Mouse (Mus musculus) CH12.LX (cell line): ENCODE data around the gene Steap1.

Source experiments
- CTCF ChIP-seq, 2 experiments: IDR thresholded peaks in 1 of 2; conservative IDR thresholded peaks in 1 of 2; 2 replicates each; pipeline ENCODE4 v1.5.1; 2011 to 2012; ENCODE audit warnings: low read depth in 2 of 2, low read length in 2 of 2, improper control_type of control experiment in 1 of 2, inconsistent platforms in 1 of 2, mild to moderate bottlenecking in 1 of 2, moderate library complexity in 1 of 2
- HCFC1 ChIP-seq: IDR thresholded peaks from 2 replicates; pipeline ENCODE4 v1.6.1; 2012; ENCODE audit warnings: low read depth, mild to moderate bottlenecking, inconsistent platforms, low read length, improper control_type of control experiment

DNA sequence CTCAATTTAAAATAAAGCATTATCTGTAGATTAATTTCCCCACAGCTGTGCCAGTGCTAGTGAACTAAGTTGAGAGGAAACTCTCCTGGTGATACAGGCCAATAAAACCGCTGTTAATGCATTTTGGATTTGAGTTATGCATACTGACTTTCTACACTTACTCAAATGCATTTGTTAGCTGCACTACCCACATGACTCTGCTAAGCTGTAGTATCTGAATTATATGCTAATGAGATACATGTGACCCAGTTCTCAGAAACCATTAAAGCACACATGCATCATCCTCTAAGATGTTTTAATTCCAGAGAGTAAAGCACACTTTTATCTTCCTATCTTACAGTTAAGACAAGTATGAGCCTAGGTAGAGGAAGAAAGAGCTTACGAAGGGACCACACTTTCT lies 38.0 kb upstream of the Steap1 start:
- TF ChIP-seq CTCF (conservative IDR thresholded peaks at IDR 0.05 in 1 of 2, IDR thresholded peaks at IDR 0.05 in 1 of 2; ENCODE audit: low read depth in 2 of 2, low read length in 2 of 2) (no peak), HCFC1 (no peak)
